Mouse (Mus musculus): ENCODE data around the gene Nudcd2.

The Nudcd2 gene

DNA sequence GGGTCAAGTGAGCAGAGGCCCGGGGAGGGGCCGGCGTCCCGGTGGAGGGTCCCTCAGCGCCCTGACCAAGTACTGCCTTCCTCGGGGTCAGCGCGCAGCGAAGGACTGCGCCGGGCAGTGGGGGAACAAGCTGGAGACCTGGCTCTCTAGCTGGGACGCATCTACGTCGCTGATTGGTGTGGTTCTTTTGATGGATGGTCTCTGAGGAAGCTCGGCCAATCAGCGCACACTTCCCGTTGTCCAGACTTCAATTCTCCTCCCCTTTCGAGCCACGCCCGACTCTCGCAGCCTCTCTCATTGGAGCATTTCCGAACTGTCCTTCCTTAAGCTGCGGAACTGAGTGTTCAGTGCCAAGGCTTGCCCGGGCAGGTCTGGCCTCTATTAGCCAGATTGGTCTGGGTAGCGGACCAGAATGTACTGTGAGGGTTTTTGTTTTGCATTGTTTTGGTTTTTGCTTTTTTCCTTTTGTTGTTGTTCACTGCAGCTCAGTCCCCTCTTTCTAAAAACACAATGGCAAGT, 21.7 kb downstream of the Nudcd2 start, which contains the start of gene Ccng1:
Gene Ccng1, minus strand, starts transcription at position 203 of the 519 bp plus-strand sequence.
- DNase-seq (ENCODE audit: low spot score), result peak; percentile 99

DNA sequence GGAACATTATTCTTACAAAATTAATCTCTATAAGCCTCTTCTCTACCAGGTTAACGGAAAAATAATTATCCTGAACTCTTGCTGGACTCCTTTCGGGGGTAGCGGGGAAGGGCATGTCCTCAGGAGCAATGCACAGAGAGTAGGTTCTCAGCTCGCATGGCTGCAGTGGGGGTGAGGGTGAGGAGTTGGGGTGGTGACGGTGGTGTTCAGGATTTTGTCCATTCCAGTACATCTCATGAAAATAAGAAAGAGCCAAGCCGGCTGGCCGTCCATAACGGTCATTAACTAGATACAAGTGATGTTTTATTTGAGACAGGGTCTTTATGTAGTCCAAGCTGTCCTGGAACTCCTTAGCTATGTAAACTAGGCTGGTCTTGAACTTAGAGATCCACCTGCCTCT, 22.5 kb downstream of the Nudcd2 start:
- no peak for DNase-seq (ENCODE audit: low spot score)

DNA sequence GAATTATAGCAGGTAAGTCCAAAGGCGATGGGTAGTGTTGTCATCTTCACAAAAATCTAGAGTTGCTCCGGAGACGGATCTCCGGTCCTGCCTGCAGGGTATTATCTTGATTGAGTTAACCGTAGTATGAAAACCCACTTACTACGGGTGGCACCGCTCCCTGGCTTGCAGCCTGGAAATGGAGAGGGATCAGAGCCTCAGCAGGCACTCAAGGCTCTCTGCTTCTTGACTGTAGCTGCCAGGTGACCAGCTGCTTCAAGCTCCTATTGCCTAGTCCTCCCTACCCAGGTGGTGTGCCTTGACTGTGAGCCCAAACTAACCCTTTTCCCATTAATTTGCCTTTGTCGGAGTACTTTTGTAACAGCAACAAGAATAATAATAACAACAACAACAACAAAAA, 26.4 kb downstream of the Nudcd2 start:
- DNase-seq (ENCODE audit: low spot score), result peak; percentile 35

DNA sequence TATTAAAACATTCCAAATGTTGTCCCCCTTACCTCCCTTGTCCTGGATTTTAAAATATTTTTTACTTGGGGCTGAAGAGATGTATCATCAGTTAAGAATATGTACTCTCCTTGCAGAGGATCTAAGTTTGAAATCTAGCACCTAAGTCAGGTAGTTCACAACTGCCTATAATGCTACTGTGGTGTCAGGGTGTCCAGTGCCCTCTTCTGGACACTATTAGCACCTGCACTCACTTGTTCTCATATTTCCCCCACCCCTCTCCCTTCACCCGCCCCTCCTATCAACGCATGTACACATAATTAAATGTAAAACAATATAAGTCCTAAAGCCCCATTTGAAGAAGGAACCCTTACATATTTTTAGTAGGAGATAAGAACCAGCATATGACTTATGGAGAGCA, 29.9 kb downstream of the Nudcd2 start:
- DNase-seq (ENCODE audit: low spot score), result peak; percentile 24

DNA sequence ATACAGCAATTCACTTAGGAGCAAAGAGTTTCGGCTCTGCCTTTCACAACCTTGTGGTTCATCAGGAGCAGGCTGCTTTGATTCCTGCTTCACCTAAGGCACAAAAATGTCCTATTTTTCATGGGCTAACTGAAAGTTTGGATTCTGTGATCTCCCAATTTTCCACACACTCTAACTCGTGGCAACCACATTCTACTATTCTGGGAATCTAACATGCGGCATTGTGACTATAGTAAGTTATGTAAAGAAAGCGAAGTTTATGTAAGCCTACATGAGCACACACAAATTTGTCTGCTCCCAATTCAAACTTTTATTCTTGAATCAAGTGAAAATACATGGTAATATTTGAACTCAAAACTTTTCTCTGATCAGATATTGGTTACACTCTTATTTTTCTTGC, 31.2 kb downstream of the Nudcd2 start:
- no peak for DNase-seq (ENCODE audit: low spot score)

DNA sequence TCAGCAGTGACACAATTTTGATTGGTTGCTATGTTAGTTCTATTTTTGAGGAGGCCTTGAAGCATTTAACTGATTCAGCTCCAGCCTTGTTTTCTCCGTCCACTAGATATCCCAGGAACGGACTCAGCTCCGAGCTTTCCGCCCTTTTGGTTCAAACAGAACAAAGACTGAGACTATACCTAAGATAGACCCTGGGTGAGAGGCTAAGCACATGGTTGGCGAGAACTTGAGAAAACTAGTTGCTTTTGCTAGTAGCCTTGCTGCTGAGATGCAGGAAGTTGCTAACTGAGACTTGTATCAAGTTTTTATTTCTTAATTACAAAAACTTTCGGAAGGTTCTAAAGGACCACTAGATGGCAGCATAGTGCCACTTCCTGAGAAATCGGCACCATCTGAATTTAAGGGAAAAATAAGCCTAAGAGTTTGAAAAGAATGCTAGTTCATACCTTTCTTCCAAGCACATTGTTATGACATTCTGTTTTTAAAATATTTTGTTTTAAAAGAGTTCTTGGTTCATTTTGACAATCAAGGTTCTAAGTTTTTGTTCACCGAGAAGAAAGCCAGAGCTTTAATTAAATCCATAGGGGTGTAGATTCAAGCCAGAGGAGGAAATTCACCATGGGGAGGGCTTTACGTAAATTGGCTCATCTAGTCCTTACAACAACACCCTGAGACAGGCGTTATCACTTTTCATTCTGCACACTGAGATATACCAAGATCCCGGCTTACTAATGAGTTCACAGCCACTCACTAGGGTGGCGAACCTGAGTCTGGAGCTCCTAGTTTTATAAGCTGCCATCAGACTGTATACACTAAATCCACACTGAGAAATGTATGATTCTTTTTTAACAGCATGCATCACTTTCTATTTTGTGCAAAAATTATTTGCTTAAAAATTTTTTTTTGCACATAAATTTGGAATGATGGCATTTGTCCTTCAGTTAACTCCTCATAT, 42.1 kb downstream of the Nudcd2 start:
- peak; percentile 68 for DNase-seq (ENCODE audit: low spot score)

DNA sequence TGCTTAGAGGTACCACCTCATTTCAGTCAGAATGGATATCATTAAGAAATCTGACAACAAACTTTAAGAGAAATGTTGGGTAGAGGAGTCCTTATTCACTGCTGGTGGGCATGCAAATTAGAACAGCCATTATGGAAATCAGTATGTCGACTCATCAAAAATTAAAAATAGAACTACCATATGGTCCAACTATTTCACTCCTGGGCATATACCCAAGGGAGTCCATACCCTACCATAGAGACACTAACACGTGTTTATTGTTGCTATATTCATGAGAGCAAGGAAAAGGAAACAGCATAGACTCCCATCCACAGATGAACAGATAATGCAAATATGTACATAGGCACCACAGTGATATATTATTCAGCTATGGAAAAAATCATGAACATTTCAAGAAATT, 48.4 kb downstream of the Nudcd2 start:
- no peak for DNase-seq (ENCODE audit: low spot score)

DNA sequence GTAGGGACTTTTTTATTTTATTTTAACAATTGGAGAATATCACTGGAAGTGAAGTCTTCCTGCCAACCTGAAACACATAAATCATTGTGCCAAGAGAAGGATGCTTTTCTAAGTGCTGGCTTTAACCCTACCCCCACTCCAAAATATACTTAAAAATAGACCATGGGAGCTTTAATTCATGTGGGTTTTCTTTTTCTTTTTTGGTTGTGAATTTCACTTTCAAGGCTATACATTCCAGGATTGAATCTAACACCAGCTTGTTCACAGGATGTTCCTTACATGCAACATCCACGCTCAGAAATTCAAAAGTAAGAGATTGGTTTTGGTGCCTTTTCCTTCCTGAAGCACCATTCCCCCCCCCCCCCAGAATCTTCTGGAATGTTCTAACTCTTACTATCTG, 49.9 kb downstream of the Nudcd2 start:
- no peak for DNase-seq (ENCODE audit: low spot score)

DNA sequence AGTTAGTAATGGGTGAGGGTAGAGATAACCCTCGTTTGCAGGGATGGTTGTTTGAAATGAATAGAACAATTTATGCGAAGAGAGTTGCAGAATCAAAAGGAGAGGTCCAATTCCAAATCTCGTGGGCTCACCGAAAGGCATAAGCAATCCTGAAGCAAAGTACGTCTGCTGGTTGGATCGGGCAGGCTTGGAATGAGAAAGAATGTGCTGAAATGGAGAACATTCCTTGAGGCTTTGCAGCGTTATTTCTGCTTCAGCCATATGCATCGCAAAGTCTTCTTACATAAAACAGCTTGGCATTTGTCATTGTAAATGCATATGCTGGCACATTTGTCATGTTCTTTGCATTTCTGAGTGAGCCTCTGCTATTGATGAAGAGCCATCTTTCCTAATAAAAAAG, 50.9 kb downstream of the Nudcd2 start:
- DNase-seq (ENCODE audit: low spot score), result no peak

DNA sequence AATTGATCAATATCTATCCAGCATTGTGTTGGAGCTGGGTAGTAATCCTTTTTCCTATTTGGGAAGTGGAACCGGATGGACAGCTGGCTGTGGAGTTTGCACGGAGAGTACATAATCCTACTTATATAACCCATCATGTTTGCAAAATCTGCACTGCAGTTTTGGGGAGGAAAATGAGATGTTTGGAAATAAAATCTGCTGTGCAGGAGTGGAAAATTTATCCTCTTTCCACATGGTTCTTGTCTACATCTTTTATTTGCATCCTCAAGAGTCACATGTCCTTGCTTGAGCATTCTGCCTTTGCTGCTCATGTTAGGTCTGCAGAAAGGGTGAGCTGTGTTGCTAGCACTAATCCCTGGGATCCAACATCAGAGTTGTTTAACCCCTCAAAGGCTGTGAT, 53.4 kb downstream of the Nudcd2 start:
- no peak for DNase-seq (ENCODE audit: low spot score)

Measured in MN1 (cell line).